ENCODE assay signal across 38 mouse cellular contexts in the genomic region with DNA sequence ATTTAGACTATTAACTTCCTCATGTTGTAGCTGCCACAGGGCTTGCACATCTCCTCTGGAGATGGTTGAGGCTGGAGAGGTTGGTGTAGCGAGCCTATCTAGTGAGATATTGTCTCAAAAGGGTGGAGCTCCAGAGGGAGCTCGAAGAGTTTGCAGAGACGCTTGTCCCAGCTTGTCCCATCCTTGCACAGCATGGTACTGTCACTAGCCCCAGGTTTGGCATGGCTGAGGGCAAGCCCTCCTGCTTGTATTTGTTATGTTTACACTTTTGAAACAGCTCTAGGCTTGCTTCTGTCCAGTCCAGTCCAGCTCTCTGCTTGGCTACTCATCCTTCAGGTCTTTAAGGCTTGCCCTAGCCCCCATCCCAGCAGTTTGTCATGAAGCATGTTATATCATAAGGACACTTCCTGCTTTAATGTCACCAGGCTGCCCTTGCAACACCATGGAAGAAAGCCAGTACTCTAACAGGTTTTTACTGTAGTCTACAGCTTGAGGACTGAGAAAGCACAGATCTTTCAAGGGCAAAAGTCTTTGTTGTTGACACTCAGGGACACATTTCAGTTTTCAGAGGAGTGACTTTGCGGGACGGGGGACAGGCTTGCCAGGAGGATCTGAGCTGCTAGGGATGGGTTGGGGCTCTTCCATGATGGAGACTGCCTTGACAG. TPM values are rescaled to one million over a fixed set of nuclear protein-coding genes. Genes with fewer than 3 reads are reported as not detected.
A peak's percentile ranks its signal among the peaks of the same experiment; 100 is the strongest.
DNase-seq lines count a peak whose midpoint lies in the region; ATAC-seq and TF ChIP-seq lines count a peak whose summit lies in the region.
"Had no signal": no experiment of that assay in that cellular context is flagged by ENCODE, and none has a peak within 500 bp of the region (broad histone marks: within the 10 kb centered on the region; RNA-seq: fewer than 3 reads in every experiment).

No protein-coding gene starts in this region.

- no peak overlapping the region for H3K27ac ChIP-seq in MEL (ENCODE audit: control insufficient read depth, low read depth, low read length)
- no peak overlapping the region; the same call in 1 of the 2 replicates for H3K27ac ChIP-seq in stomach, postnatal 0 days (replicated peaks)
- H3K27ac ChIP-seq: embryonic facial prominence, embryonic 12.5 days; forebrain, embryonic 10.5 days; forebrain, embryonic 15.5 days; heart, embryonic 13.5 days; hindbrain, embryonic 15.5 days; kidney, embryonic 15.5 days; liver, embryonic 14.5 days; midbrain, embryonic 13.5 days had no signal

- H3K9me3 ChIP-seq in MEL (replicated peaks; ENCODE audit: insufficient read depth, low read length), result no peaks in the 10 kb centered on the region
- H3K9me3 ChIP-seq in stomach, postnatal 0 days (ENCODE audit: control insufficient read depth, low read length), result no peaks in the 10 kb centered on the region
- H3K9me3 ChIP-seq: embryonic facial prominence, embryonic 12.5 days; forebrain, embryonic 10.5 days; forebrain, embryonic 15.5 days; heart, embryonic 13.5 days; hindbrain, embryonic 15.5 days; kidney, embryonic 15.5 days; midbrain, embryonic 13.5 days had no signal

- H3K79me2 ChIP-seq in MEL (ENCODE audit: control insufficient read depth, insufficient read depth, low read length, poor library complexity), result peaks cover 2% of the 10 kb centered on the region; the same call in 1 of the 2 replicates

- no peak for TF ChIP-seq EP300 in MEL (IDR thresholded peaks at IDR 0.05; ENCODE audit: low read depth in 1 of 2, low read length in 2 of 2)
- peak; percentile 25 for TF ChIP-seq EP300 in stomach, postnatal 0 days (optimal IDR thresholded peaks at IDR 0.05)

- H3K27me3 ChIP-seq in MEL (ENCODE audit: control insufficient read depth in 1 of 2, insufficient read depth in 2 of 2, low read length in 2 of 2), result no peaks in the 10 kb centered on the region
- no peaks in the 10 kb centered on the region for H3K27me3 ChIP-seq in stomach, postnatal 0 days (ENCODE audit: control insufficient read depth, insufficient read depth, low read length)
- H3K27me3 ChIP-seq: embryonic facial prominence, embryonic 12.5 days; forebrain, embryonic 15.5 days; heart, embryonic 13.5 days; kidney, embryonic 15.5 days; midbrain, embryonic 13.5 days had no signal

- TF ChIP-seq RAD21 in MEL (IDR thresholded peaks at IDR 0.05; ENCODE audit: low read depth, low read length), result no peak

- H3K4me1 ChIP-seq in MEL (ENCODE audit: control insufficient read depth in 1 of 2, insufficient read depth in 2 of 2, low read length in 2 of 2), result peaks cover 0 to 21% of the 10 kb centered on the region in 2 experiments; a peak in 2 of 4 replicates
- no peaks in the 10 kb centered on the region for H3K4me1 ChIP-seq in stomach, postnatal 0 days (replicated peaks; ENCODE audit: control insufficient read depth, insufficient read depth)

- WGBS in stomach, postnatal 0 days, result 85% methylated on average over 5 of the region's 5 CpGs

- TF ChIP-seq POLR2A in MEL (IDR thresholded peaks at IDR 0.05; ENCODE audit: control insufficient read depth in 1 of 2, insufficient read depth in 1 of 2, low read depth in 1 of 2, low read length in 2 of 2, poor library complexity in 1 of 2), result no peak

- DNase-seq in adrenal gland, adult 8-10 months, result peak; percentile 29
- no peak for DNase-seq in adrenal gland, adult 18-20 months (ENCODE audit: low spot score in 2 of 2)
- peak; percentile 39 for DNase-seq in MEL (ENCODE audit: low read depth, low spot score)
- DNase-seq in gonadal fat pad, adult 2 months (ENCODE audit: low read depth), result peak; percentile 57
- DNase-seq in stomach, postnatal 0 days (ENCODE audit: low spot score), result no peak
- DNase-seq in lung, postnatal 14 days, result no peak
- no peak for DNase-seq in right cerebral cortex, postnatal 25 days
- DNase-seq: cerebellum, adult 8-10 months; cerebellum, postnatal 36 days; embryo, embryonic 11 days; gastrocnemius, postnatal 25 days; heart, postnatal 10 days; kidney, adult 11 months; liver; lung, embryonic 14.5 days; thymus, adult 2 months; thymus, postnatal 36 days had no signal

- no peak for TF ChIP-seq CTCF in MEL (IDR thresholded peaks at IDR 0.05 in 2 of 3, conservative IDR thresholded peaks at IDR 0.05 in 1 of 3; ENCODE audit: control insufficient read depth in 1 of 3, insufficient read depth in 1 of 3, low read depth in 2 of 3, low read length in 3 of 3, poor library complexity in 1 of 3, severe bottlenecking in 1 of 3)
- TF ChIP-seq CTCF in stomach, postnatal 0 days (IDR thresholded peaks at IDR 0.05; ENCODE audit: low read depth), result no peak

- no peak overlapping the region for H3K4me3 ChIP-seq in MEL (ENCODE audit: control insufficient read depth in 1 of 2, insufficient read depth in 1 of 2, low read depth in 2 of 2, low read length in 2 of 2)
- H3K4me3 ChIP-seq in stomach, postnatal 0 days (ENCODE audit: low read depth, low read length), result no peak overlapping the region
- H3K4me3 ChIP-seq: embryonic facial prominence, embryonic 12.5 days; forebrain, embryonic 10.5 days; forebrain, embryonic 15.5 days; heart, embryonic 13.5 days; hindbrain, embryonic 15.5 days; kidney, embryonic 15.5 days; midbrain, embryonic 13.5 days had no signal

- peaks cover 0 to 16% of the 10 kb centered on the region in 2 experiments; a peak in 2 of 4 replicates for H3K36me3 ChIP-seq in MEL (ENCODE audit: control insufficient read depth in 1 of 2, insufficient read depth in 2 of 2, low read length in 2 of 2)
- no peaks in the 10 kb centered on the region; the same call in 1 of the 2 replicates for H3K36me3 ChIP-seq in stomach, postnatal 0 days (ENCODE audit: control insufficient read depth, insufficient read depth, low read length)
- H3K36me3 ChIP-seq: forebrain, embryonic 15.5 days; midbrain, embryonic 13.5 days had no signal

- no peak overlapping the region for H3K4me2 ChIP-seq in stomach, postnatal 0 days (replicated peaks; ENCODE audit: low read depth)
- H3K4me2 ChIP-seq: embryonic facial prominence, embryonic 12.5 days; forebrain, embryonic 15.5 days; heart, embryonic 13.5 days; hindbrain, embryonic 15.5 days; kidney, embryonic 15.5 days; lung, embryonic 14.5 days; midbrain, embryonic 13.5 days had no signal

- no peak overlapping the region for H3K9ac ChIP-seq in MEL (ENCODE audit: control insufficient read depth, low read depth, low read length, poor library complexity, severe bottlenecking)
- H3K9ac ChIP-seq in stomach, postnatal 0 days (ENCODE audit: low read length), result no peak overlapping the region
- H3K9ac ChIP-seq: embryonic facial prominence, embryonic 12.5 days; forebrain, embryonic 15.5 days; heart, embryonic 13.5 days; hindbrain, embryonic 15.5 days; kidney, embryonic 15.5 days; liver, embryonic 14.5 days; lung, embryonic 14.5 days; midbrain, embryonic 13.5 days had no signal

- no peak for ATAC-seq in stomach, postnatal 0 days (ENCODE audit: low FRiP score, low TSS enrichment)
- ATAC-seq: forebrain, embryonic 15.5 days; inflammation-experienced regulatory T-cells, adult 6 months; midbrain, embryonic 13.5 days had no signal

TF ChIP-seq in MEL, 35 proteins besides CTCF, POLR2A, EP300 and RAD21 (continues in another document):
- no peak for TF ChIP-seq MAFK (IDR thresholded peaks at IDR 0.05; ENCODE audit: borderline replicate concordance, low read depth, low read length)
- no peak for TF ChIP-seq ELF1 (IDR thresholded peaks at IDR 0.05; ENCODE audit: low read depth, low read length)
- TF ChIP-seq MXI1 (IDR thresholded peaks at IDR 0.05; ENCODE audit: low read depth, low read length), result no peak
- TF ChIP-seq ZKSCAN1 (IDR thresholded peaks at IDR 0.05; ENCODE audit: low read depth, low read length), result no peak
- TF ChIP-seq SIN3A (IDR thresholded peaks at IDR 0.05; ENCODE audit: low read length), result no peak

RNA-seq across cellular contexts. Expression of gene Mtg1, which starts 2.1 kb away (rescaled TPM):
- 10 to 100 TPM; 30.1 to 32.7 (median 31.3) TPM for total RNA-seq in adrenal gland, adult 8-10 months (2022)
- 10 to 100 TPM; 28.6 to 31.4 TPM for total RNA-seq in adrenal gland, adult 18-20 months (2021)
- 10.8 and 18.1 TPM in 2 replicates for total RNA-seq in MEL (2012; rRNA removed)
- polyA plus RNA-seq in MEL (2012; ENCODE audit: insufficient read depth in 1 of 2, insufficient read length in 2 of 2, low read depth in 1 of 2, low replicate concordance in 2 of 2, missing spikeins in 1 of 2), result 10 to 100 TPM in 1 of 2 experiments, not detected in 1; 38.1 TPM
- polyA plus RNA-seq in gonadal fat pad, adult 2 months (2012; rRNA removed), result 28.9 and 56.7 TPM in 2 replicates
- 19.8 and 20.6 TPM in 2 replicates for polyA plus RNA-seq in stomach, postnatal 0 days (2015; fragmentation: Nextera tagmentation; extraction: Ambion mirVana)

RNA-seq across cellular contexts. Expression of gene Echs1, which starts 19.0 kb away (rescaled TPM):
- total RNA-seq in adrenal gland, adult 8-10 months (2022), result 100 to 1,000 TPM; 229 to 495 (median 382) TPM
- total RNA-seq in adrenal gland, adult 18-20 months (2021), result 100 to 1,000 TPM; 472 to 511 TPM
- total RNA-seq in MEL (2012; rRNA removed), result 22.8 and 30.3 TPM in 2 replicates
- 10 to 100 TPM in 1 of 2 experiments, not detected in 1; 47.7 TPM for polyA plus RNA-seq in MEL (2012; ENCODE audit: insufficient read depth in 1 of 2, insufficient read length in 2 of 2, low read depth in 1 of 2, low replicate concordance in 2 of 2, missing spikeins in 1 of 2)
- 190 and 200 TPM in 2 replicates for polyA plus RNA-seq in gonadal fat pad, adult 2 months (2012; rRNA removed)
- polyA plus RNA-seq in stomach, postnatal 0 days (2015; fragmentation: Nextera tagmentation; extraction: Ambion mirVana), result 139 and 143 TPM in 2 replicates

RNA-seq across cellular contexts. Expression of gene Sprn, which starts 19.4 kb away (rescaled TPM):
- total RNA-seq in adrenal gland, adult 8-10 months (2022), result 1 to 10 TPM; 1.0 to 1.4 (median 1.2) TPM
- under 1 TPM; 0.58 to 0.80 TPM for total RNA-seq in adrenal gland, adult 18-20 months (2021)
- not detected in 2 replicates for total RNA-seq in MEL (2012; rRNA removed)
- polyA plus RNA-seq in MEL (2012; ENCODE audit: insufficient read depth in 1 of 2, insufficient read length in 2 of 2, low read depth in 1 of 2, low replicate concordance in 2 of 2, missing spikeins in 1 of 2), result not detected
- 0.70 and 0.72 TPM in 2 replicates for polyA plus RNA-seq in gonadal fat pad, adult 2 months (2012; rRNA removed)
- polyA plus RNA-seq in stomach, postnatal 0 days (2015; fragmentation: Nextera tagmentation; extraction: Ambion mirVana), result 0.90 and 1.1 TPM in 2 replicates
- total RNA-seq: hematopoietic stem cell, adult 5-6 weeks; monocyte, adult 5-6 weeks had no signal
- polyA plus RNA-seq: heart, embryonic 13.5 days; inflammation-experienced regulatory T-cells, adult 6 months; limb, embryonic 11.5 days; liver, embryonic 14.5 days had no signal

RNA-seq across cellular contexts. Expression of gene Paox, which starts 19.6 kb away (rescaled TPM):
- 10 to 100 TPM in 3 of 4 experiments, 1 to 10 TPM in 1; 9.6 to 19.7 (median 13.8) TPM for total RNA-seq in adrenal gland, adult 8-10 months (2022)
- 10 to 100 TPM; 15.1 to 16.8 TPM for total RNA-seq in adrenal gland, adult 18-20 months (2021)
- 0.29 TPM in 1 of 2 replicates, not detected in the other for total RNA-seq in MEL (2012; rRNA removed)
- polyA plus RNA-seq in MEL (2012; ENCODE audit: insufficient read depth in 1 of 2, insufficient read length in 2 of 2, low read depth in 1 of 2, low replicate concordance in 2 of 2, missing spikeins in 1 of 2), result under 1 TPM in 1 of 2 experiments, not detected in 1; 0.25 TPM
- 16.0 and 18.0 TPM in 2 replicates for polyA plus RNA-seq in gonadal fat pad, adult 2 months (2012; rRNA removed)
- polyA plus RNA-seq in stomach, postnatal 0 days (2015; fragmentation: Nextera tagmentation; extraction: Ambion mirVana), result 27.7 and 27.8 TPM in 2 replicates

RNA-seq across cellular contexts. Expression of gene Olfr522, which starts 29.3 kb away (rescaled TPM):
- not detected for total RNA-seq in adrenal gland, adult 8-10 months (2022)
- total RNA-seq in adrenal gland, adult 18-20 months (2021), result not detected
- not detected in 2 replicates for total RNA-seq in MEL (2012; rRNA removed)
- not detected for polyA plus RNA-seq in MEL (2012; ENCODE audit: insufficient read depth in 1 of 2, insufficient read length in 2 of 2, low read depth in 1 of 2, low replicate concordance in 2 of 2, missing spikeins in 1 of 2)
- not detected in 2 replicates for polyA plus RNA-seq in gonadal fat pad, adult 2 months (2012; rRNA removed)
- not detected in 2 replicates for polyA plus RNA-seq in stomach, postnatal 0 days (2015; fragmentation: Nextera tagmentation; extraction: Ambion mirVana)
- total RNA-seq: gastrocnemius, adult 18-20 months; gastrocnemius, postnatal 25 days; heart, adult 8-10 months; heart, postnatal 10 days; hematopoietic stem cell, adult 5-6 weeks; layer of hippocampus, adult 18-20 months; layer of hippocampus, postnatal 10 days; left cerebral cortex, adult 18-20 months; left cerebral cortex, postnatal 14 days; megakaryocyte-erythroid progenitor cell, adult 5-6 weeks; monocyte, adult 5-6 weeks had no signal
- polyA plus RNA-seq: embryonic facial prominence, embryonic 12.5 days; forebrain, embryonic 10.5 days; forebrain, embryonic 15.5 days; frontal cortex, adult 2 months; heart, embryonic 13.5 days; hindbrain, embryonic 15.5 days; kidney, embryonic 15.5 days; limb, embryonic 11.5 days; liver, embryonic 14.5 days; lung, embryonic 14.5 days; midbrain, embryonic 13.5 days; neural tube, embryonic 14.5 days; thymus, adult 2 months had no signal

Comparison
In these comparisons a context has a peak if more than half of its experiments do, and no peak if none do; other contexts are left out.
1. DNase-seq: peak in adrenal gland, adult 8-10 months (single experiment), MEL (single experiment) and gonadal fat pad, adult 2 months (single experiment); none in adrenal gland, adult 18-20 months (0 of 2), stomach, postnatal 0 days (single experiment), lung, postnatal 14 days (single experiment) and right cerebral cortex, postnatal 25 days (single experiment).